ENCODE assay signal across 11 mouse cellular contexts in genomic region chr3:147197215-147197614, GRCm38 (mm10).
DNase-seq lines count a peak whose midpoint lies in the region; TF ChIP-seq lines count a peak whose summit lies in the region.
"Had no signal": no experiment of that assay in that cellular context is flagged by ENCODE, and none has a peak within 500 bp of the region (broad histone marks: within the 10 kb centered on the region; RNA-seq: fewer than 3 reads in every experiment).

No protein-coding gene starts in this region.

- in situ Hi-C loops in ES-E14 (cut with MboI; ENCODE audit: low sequenced_read_pairs in 2 of 2, unreplicated experiment in 2 of 2), result loop anchor here in 1 of 2 experiments (25.0 kb wide), 1 partner anchor 815 kb away; no protein-coding TSS in a partner anchor

- no peak for TF ChIP-seq POLR2A in kidney, adult 2 months (IDR thresholded peaks at IDR 0.05; ENCODE audit: low read depth, low read length)

- no peaks in the 10 kb centered on the region for H3K36me3 ChIP-seq in kidney, adult 2 months (ENCODE audit: control insufficient read depth, insufficient read depth, low read length)
- H3K36me3 ChIP-seq in ES-E14 (ENCODE audit: control insufficient read depth, insufficient read depth, low read length, poor library complexity, severe bottlenecking), result no peaks in the 10 kb centered on the region
- H3K36me3 ChIP-seq: neural tube, embryonic 13.5 days had no signal

- no peaks in the 10 kb centered on the region for H3K4me1 ChIP-seq in kidney, adult 2 months (ENCODE audit: control insufficient read depth, insufficient read depth, low read length)
- H3K4me1 ChIP-seq in ES-E14 (ENCODE audit: control insufficient read depth in 2 of 2, insufficient read depth in 2 of 2, low read length in 2 of 2, poor library complexity in 1 of 2), result no peaks in the 10 kb centered on the region

- WGBS in kidney, adult 2 months, result 62% methylated on average over 2 of the region's 2 CpGs

- no peak overlapping the region for H3K27ac ChIP-seq in kidney, adult 2 months (ENCODE audit: insufficient read depth, low read depth, low read length)
- H3K27ac ChIP-seq in ES-E14 (ENCODE audit: insufficient read depth, low read depth, low read length, poor library complexity, severe bottlenecking), result no peak overlapping the region

- no peak overlapping the region for H3K4me3 ChIP-seq in kidney, adult 2 months (ENCODE audit: insufficient read depth, low read depth, low read length)
- H3K4me3 ChIP-seq in ES-E14 (ENCODE audit: insufficient read depth in 1 of 2, low read depth in 1 of 2, low read length in 2 of 2, poor library complexity in 1 of 2, severe bottlenecking in 1 of 2), result no peak overlapping the region
- H3K4me3 ChIP-seq: neural tube, embryonic 13.5 days had no signal

- H3K9me3 ChIP-seq in ES-E14 (ENCODE audit: control insufficient read depth, insufficient read depth, low read depth, low read length), result no peaks in the 10 kb centered on the region
- H3K9me3 ChIP-seq: neural tube, embryonic 13.5 days had no signal

- H3K27me3 ChIP-seq in kidney, adult 2 months (replicated peaks; ENCODE audit: control insufficient read depth, insufficient read depth, low read length), result no peaks in the 10 kb centered on the region
- H3K27me3 ChIP-seq: neural tube, embryonic 13.5 days had no signal

- no peak for DNase-seq in kidney, adult 2 months
- DNase-seq in kidney, adult 18-20 months, result no peak
- DNase-seq in 416B (ENCODE audit: low read depth) (peak; percentile 5), ES-E14 (ENCODE audit: low read depth, low spot score) (peak; percentile 33)
- DNase-seq in embryo, embryonic 10.5 days (ENCODE audit: low spot score), result peak; percentile 60
- DNase-seq in spleen, postnatal 10 days (ENCODE audit: low spot score in 2 of 2), result no peak
- DNase-seq in layer of hippocampus, adult 18-20 months (ENCODE audit: low spot score in 2 of 2), result no peak
- DNase-seq: cerebellum, adult 9-11 months; heart, postnatal 10 days; thymus, postnatal 4 days had no signal

- peak; percentile 49; the same call in 1 of the 2 replicates for TF ChIP-seq CTCF in kidney, adult 2 months (conservative IDR thresholded peaks at IDR 0.05; ENCODE audit: insufficient read depth, insufficient read length, low read depth, low read length)

- H3K9ac ChIP-seq in ES-E14 (ENCODE audit: insufficient read depth, low read depth, low read length, poor library complexity, severe bottlenecking), result no peak overlapping the region
- H3K9ac ChIP-seq: neural tube, embryonic 13.5 days had no signal

TF ChIP-seq in ES-E14, 5 proteins besides CTCF, POLR2A, EP300 and RAD21:
- TF ChIP-seq CHD2 (IDR thresholded peaks at IDR 0.05; ENCODE audit: low read depth, low read length) (no peak), ZC3H11A (IDR thresholded peaks at IDR 0.05; ENCODE audit: borderline replicate concordance, low read depth, low read length) (peak; percentile 87)

Comparison
In these comparisons a context has a peak if more than half of its experiments do, and no peak if none do; other contexts are left out.
1. DNase-seq: peak in 416B (single experiment), ES-E14 (single experiment) and embryo, embryonic 10.5 days (single experiment); none in kidney, adult 2 months (single experiment), kidney, adult 18-20 months (single experiment), spleen, postnatal 10 days (0 of 2) and layer of hippocampus, adult 18-20 months (0 of 2).